Mouse (Mus musculus) activated CD4-positive, CD25-positive, alpha-beta regulatory T cell, adult 9 weeks (primary cell): ENCODE results near the gene St6galnac1. TPM values are rescaled to one million over a fixed set of nuclear protein-coding genes. Genes with fewer than 3 reads are reported as not detected.

Source experiments
- polyA plus RNA-seq: library from polyadenylated mRNA; unstranded; fragments of 100-300 nt; shearing (Covaris generic); gene quantifications from one replicate; pipeline ENCODE4 v1.2.1, GENCODE M21; 2017

Gene St6galnac1
- polyA plus RNA-seq, result not detected

DNA sequence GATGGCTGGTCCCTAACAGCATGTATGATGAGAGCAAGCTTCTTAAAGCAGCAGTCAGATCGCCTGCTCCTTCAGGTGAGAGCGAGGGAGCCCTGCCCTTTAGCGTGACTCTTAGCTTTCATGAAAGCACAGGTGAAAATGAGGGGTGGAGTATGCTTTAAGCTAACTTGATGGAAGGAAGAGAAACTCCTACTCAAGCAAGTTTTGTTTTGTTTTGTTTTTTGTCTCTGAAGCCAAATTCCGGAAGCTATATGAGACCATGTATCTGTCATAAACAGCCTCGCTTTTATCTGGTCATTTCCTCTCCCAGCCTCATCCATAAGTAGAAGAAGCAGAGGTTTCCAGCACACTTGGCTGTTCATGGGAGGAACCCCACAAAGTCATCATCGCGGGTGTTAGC, at the start of gene St6galnac1:
Gene St6galnac1, minus strand, starts transcription at position 101 of the 400 bp plus-strand sequence.

Other genes starting within 250 kb of the St6galnac1 start
- gene Sphk1, start 244.6 kb downstream of the St6galnac1 start, polyA plus RNA-seq, result not detected
- 1.9 TPM for gene Ube2o, start 194.1 kb downstream of the St6galnac1 start, polyA plus RNA-seq
- not detected for gene Aanat, start 189.1 kb downstream of the St6galnac1 start, polyA plus RNA-seq
- gene Rhbdf2, start 148.5 kb downstream of the St6galnac1 start, polyA plus RNA-seq, result 14.5 TPM
- not detected for gene Prcd, start 122.0 kb downstream of the St6galnac1 start, polyA plus RNA-seq
- gene Cygb, start 121.2 kb downstream of the St6galnac1 start, polyA plus RNA-seq, result not detected
- gene Mxra7, start 52.5 kb upstream of the St6galnac1 start, polyA plus RNA-seq, result not detected
- 232 TPM for gene Mettl23, start 67.8 kb upstream of the St6galnac1 start, polyA plus RNA-seq
- gene Jmjd6, start 67.9 kb upstream of the St6galnac1 start, polyA plus RNA-seq, result 79.5 TPM
- 35.2 TPM for gene Mfsd11, start 76.9 kb upstream of the St6galnac1 start, polyA plus RNA-seq
- gene Srsf2, start 77.6 kb upstream of the St6galnac1 start, polyA plus RNA-seq, result 54.1 TPM
- gene Mgat5b, start 143.4 kb upstream of the St6galnac1 start, polyA plus RNA-seq, result not detected